ENCODE assay signal across 9 mouse cellular contexts in the genomic region with DNA sequence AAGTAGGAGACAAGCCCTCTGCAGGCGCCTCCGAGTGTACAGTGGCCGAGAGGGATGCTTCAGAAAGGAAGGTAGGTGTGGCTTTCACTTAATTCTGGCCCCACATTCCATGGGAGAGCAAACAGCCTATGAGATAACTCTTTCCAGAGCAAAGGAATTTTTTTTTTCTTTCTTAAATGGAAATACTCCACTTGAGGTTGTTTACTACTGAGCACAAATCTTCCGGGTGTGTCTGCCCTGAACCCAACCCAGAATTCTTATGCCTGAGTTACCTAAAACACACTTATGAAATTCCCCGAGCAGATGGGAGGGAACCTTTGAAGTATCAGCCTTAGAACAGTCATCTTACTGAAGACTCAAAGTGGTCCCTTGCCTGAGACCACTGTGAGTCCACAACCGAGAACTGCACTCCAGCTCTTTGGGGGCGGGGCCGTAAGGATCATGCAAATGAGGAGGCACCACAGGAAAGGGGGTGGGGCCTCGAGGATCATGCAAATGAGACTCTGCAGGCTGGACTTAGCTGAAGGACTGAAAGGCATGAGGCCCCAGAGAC.
DNase-seq lines count a peak whose midpoint lies in the region; ATAC-seq and TF ChIP-seq lines count a peak whose summit lies in the region.
"Had no signal": no experiment of that assay in that cellular context is flagged by ENCODE, and none has a peak within 500 bp of the region (broad histone marks: within the 10 kb centered on the region; RNA-seq: fewer than 3 reads in every experiment).

No protein-coding gene starts in this region.

- H3K4me1 ChIP-seq in heart, adult 2 months (ENCODE audit: control insufficient read depth, insufficient read depth, low read length) = no peaks in the 10 kb centered on the region
- H3K4me1 ChIP-seq in heart, embryonic 10.5 days = peaks cover 12% of the 10 kb centered on the region
- H3K4me1 ChIP-seq in lung, adult 2 months (ENCODE audit: control insufficient read depth, insufficient read depth, low read length) = no peaks in the 10 kb centered on the region
- H3K4me1 ChIP-seq in stomach, embryonic 14.5 days (ENCODE audit: control insufficient read depth, insufficient read depth, low read length) = no peaks in the 10 kb centered on the region

- H3K79me2 ChIP-seq in heart, adult 2 months (replicated peaks; ENCODE audit: control insufficient read depth, insufficient read depth, low read length) = no peaks in the 10 kb centered on the region

- TF ChIP-seq EP300 in heart, adult 2 months (IDR thresholded peaks at IDR 0.05; ENCODE audit: insufficient read depth, low read depth, low read length) = no peak

- H3K4me2 ChIP-seq in stomach, embryonic 14.5 days (replicated peaks; ENCODE audit: low read depth, low read length) = no peak overlapping the region

- WGBS in heart, adult 2 months = 71% methylated on average over 9 of the region's 9 CpGs
- 50% methylated on average over 9 of the region's 9 CpGs for WGBS in heart, embryonic 10.5 days
- 50% methylated on average over 9 of the region's 9 CpGs for WGBS in lung, adult 2 months
- WGBS in stomach, embryonic 14.5 days = 40% methylated on average over 9 of the region's 9 CpGs

- H3K4me3 ChIP-seq in heart, adult 2 months = no peak overlapping the region
- no peak overlapping the region for H3K4me3 ChIP-seq in heart, embryonic 10.5 days
- no peak overlapping the region for H3K4me3 ChIP-seq in lung, adult 2 months (replicated peaks; ENCODE audit: extremely low read depth, low read depth, low read length)
- H3K4me3 ChIP-seq in stomach, embryonic 14.5 days (ENCODE audit: low read depth, low read length) = no peak overlapping the region

- H3K9ac ChIP-seq in heart, adult 2 months (ENCODE audit: low read depth, low read length) = no peak overlapping the region
- no peak overlapping the region for H3K9ac ChIP-seq in stomach, embryonic 14.5 days (replicated peaks; ENCODE audit: low read depth, low read length)

- no peaks in the 10 kb centered on the region for H3K27me3 ChIP-seq in heart, adult 2 months (ENCODE audit: control insufficient read depth, insufficient read depth, low read length)
- H3K27me3 ChIP-seq in heart, embryonic 10.5 days (ENCODE audit: insufficient read depth, poor library complexity, severe bottlenecking) = no peaks in the 10 kb centered on the region
- no peaks in the 10 kb centered on the region for H3K27me3 ChIP-seq in stomach, embryonic 14.5 days (ENCODE audit: control insufficient read depth, insufficient read depth, low read length)

- no peaks in the 10 kb centered on the region for H3K36me3 ChIP-seq in heart, adult 2 months (ENCODE audit: control insufficient read depth, insufficient read depth, low read length)
- H3K36me3 ChIP-seq in heart, embryonic 10.5 days = peaks cover 74% of the 10 kb centered on the region
- H3K36me3 ChIP-seq in stomach, embryonic 14.5 days (ENCODE audit: control insufficient read depth, insufficient read depth, low read length) = peaks cover 3% of the 10 kb centered on the region; the same call in 1 of the 2 replicates
- H3K36me3 ChIP-seq: G1E had no signal

- no peaks in the 10 kb centered on the region for H3K9me3 ChIP-seq in heart, embryonic 10.5 days
- no peaks in the 10 kb centered on the region for H3K9me3 ChIP-seq in stomach, embryonic 14.5 days (ENCODE audit: control insufficient read depth, low read depth, low read length)
- H3K9me3 ChIP-seq: G1E had no signal

- TF ChIP-seq CTCF in heart, adult 2 months (IDR thresholded peaks at IDR 0.05) = no peak
- no peak for TF ChIP-seq CTCF in lung, adult 2 months (IDR thresholded peaks at IDR 0.05; ENCODE audit: insufficient read depth, low read length)

- peak; percentile 15 to 36 for DNase-seq in heart, adult 2 months
- no peak for DNase-seq in heart, embryonic 10.5 days (ENCODE audit: low spot score)
- peak; percentile 56 for DNase-seq in embryo, embryonic 9.5 days (ENCODE audit: extremely low spot score)
- DNase-seq in heart, postnatal 4 days = peak; percentile 40
- DNase-seq in lung, adult 2 months = peak; percentile 69
- no peak for DNase-seq in right cerebral cortex, adult 2 months (ENCODE audit: low spot score in 2 of 2)
- no peak for DNase-seq in left cerebral cortex, adult 8-10 months (ENCODE audit: low spot score in 2 of 2)

- intact Hi-C loops in heart, adult 2 months (cut with DNase I) = no loop called here

- no peak overlapping the region for H3K27ac ChIP-seq in heart, adult 2 months
- no peak overlapping the region for H3K27ac ChIP-seq in heart, embryonic 10.5 days
- H3K27ac ChIP-seq in stomach, embryonic 14.5 days (ENCODE audit: low read length) = no peak overlapping the region

- peak; percentile 67; the same call in 1 of the 2 replicates for ATAC-seq in stomach, embryonic 14.5 days (ENCODE audit: insufficient number of reproducible peaks, insufficient read depth, low FRiP score, low read depth)

- TF ChIP-seq POLR2A in heart, adult 2 months (IDR thresholded peaks at IDR 0.05; ENCODE audit: insufficient read depth, low read depth, low read length) = no peak
- TF ChIP-seq POLR2A in lung, adult 2 months (IDR thresholded peaks at IDR 0.05; ENCODE audit: borderline replicate concordance, extremely low read depth, low read depth, low read length) = no peak

Comparison
In these comparisons a context has a peak if more than half of its experiments do, and no peak if none do; other contexts are left out.
1. DNase-seq: peak in heart, adult 2 months (2 of 2), embryo, embryonic 9.5 days (single experiment), heart, postnatal 4 days (single experiment) and lung, adult 2 months (single experiment); none in heart, embryonic 10.5 days (single experiment), right cerebral cortex, adult 2 months (0 of 2) and left cerebral cortex, adult 8-10 months (0 of 2).